Mouse (Mus musculus): ENCODE measurements at regions not wholly inside any gene's neighbourhood (a gene's known extent, or its start where the extent isn't known, plus 50 kb on each side); places are given as distances from the start of the nearest gene placed in this dataset.

DNA sequence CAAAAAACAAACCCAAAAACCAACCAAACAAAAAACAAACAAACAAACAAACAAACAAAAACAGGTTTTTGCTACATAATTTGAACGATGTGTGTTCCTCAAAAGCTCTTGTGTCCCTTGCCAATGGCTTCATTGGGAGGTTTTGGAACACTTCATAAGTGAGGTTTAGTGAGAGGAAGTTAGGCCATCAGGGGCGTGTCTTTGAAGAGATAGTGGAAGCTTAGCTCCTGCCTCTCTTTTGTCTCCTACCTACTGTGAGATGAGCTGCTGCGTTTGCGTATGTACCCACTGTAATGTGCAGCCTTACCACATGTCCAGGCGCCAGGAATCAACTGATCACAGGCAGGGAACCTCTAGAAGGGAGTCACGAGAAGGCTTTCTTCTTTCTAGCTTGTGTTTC lies 107.3 kb upstream of the Slc4a7 start:
- DNase-seq (ENCODE audit: low spot score in 2 of 2): no peak

GRCm38 (mm10) chr14:14596057-14596809 lies 105.8 kb upstream of the Slc4a7 start:
- DNase-seq (ENCODE audit: low spot score in 2 of 2): no peak

DNA sequence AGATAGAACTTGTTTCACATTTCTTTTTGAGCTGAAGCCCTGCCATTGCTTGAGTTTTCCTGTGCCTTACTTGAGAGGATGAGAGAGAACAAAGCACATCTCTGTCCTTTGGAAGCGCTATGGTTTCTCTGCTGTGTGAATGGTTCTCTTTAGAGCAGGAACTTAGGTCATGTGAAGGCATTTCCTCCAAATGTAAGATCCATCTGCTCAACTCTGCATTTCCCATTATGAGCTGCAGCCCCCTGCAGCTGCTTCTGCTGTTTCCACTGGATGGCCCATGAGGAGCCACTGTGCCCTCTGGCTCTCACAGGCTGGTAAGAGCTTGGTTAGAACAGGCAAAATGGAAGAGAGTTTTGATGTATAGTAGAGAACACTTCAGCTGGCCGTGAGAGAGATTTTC lies 102.5 kb upstream of the Slc4a7 start:
- DNase-seq (ENCODE audit: low spot score in 2 of 2): no peak

GRCm38 (mm10) chr14:14599990-14600389 lies 102.1 kb upstream of the Slc4a7 start:
- DNase-seq (ENCODE audit: low spot score in 2 of 2): no peak

DNA sequence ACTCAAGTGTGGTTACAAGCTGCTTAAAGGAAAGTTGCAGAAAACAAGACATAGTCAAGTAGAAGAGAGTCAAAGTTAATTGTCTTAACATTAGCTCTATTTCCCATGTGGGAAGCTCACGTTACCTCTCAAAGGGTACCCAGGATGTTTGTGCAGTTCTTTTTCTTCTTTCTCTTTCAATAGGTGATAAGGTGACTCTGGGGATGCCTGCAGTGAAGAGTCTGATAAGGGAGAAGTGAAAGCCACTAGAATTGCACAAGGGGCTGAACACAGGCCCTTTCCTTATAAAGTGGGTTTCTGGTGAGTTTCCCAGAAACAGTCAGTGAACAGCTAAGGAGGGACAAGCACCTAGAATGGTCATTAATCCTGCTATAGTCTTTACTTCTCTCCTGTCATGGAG lies 98.6 kb upstream of the Slc4a7 start:
- no peak for DNase-seq (ENCODE audit: low spot score in 2 of 2)

DNA sequence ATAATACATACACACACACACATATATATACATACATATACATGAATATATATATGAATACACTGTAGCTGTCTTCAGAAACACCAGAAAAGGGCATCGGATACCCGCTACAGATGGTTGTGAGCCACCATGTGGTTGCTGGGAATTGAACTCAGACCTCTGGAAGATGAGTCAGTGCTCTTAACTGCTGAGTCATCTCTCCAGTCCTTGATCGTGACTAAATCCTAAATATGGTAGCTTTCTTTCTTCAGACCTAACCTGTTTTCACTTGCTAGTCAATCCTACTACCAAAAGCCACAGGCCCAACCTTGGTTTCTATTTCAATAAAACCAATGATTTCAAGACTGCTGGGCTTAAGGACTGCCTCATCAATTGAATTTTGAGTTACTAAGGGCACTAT lies 95.0 kb upstream of the Slc4a7 start:
- DNase-seq (ENCODE audit: low spot score in 2 of 2): no peak

DNA sequence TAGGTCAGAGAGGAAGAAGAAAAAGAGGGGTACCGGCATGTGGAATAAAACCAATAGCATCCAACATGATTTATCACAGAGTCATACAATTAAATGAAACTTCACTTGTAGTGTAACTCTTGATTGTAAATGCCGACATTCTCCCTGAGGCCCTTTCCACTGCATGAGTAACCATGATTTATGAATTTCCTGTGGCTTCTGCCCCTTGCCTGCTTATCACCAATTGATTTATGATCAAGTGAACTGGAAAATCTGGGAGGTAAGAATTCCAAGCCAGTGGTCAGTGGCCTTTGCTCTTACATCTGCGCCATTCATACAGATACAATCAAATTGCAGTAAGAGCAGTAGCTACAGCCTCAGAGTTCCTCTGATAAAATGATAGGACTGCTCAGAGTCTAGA lies 89.8 kb upstream of the Slc4a7 start:
- DNase-seq (ENCODE audit: low spot score in 2 of 2): no peak

- no peak for DNase-seq (ENCODE audit: low spot score in 2 of 2)
Measured at GRCm38 (mm10) chr14:14620316-14620715, 81.8 kb upstream of the Slc4a7 start.

DNA sequence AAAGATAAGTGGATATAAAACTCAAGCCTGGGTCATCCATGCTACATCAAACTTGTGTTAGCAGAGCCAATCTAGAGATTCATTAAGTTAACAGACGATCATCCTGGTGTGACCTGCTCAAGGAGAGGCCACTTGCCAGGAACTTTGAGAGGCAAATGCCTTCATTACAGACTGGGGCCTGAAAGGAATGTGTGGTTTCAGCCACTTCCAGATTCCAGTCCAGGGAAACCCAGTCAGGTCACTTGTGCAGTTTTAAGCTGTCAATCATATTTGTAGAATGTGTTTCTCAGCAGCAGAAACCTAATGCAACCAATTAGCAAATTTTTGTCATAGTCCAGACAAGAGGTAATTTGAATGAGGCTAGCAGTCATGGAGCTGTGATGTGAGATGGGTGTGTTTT lies 73.4 kb upstream of the Slc4a7 start:
- DNase-seq (ENCODE audit: low spot score in 2 of 2): no peak

GRCm38 (mm10) chr14:14631750-14632149 lies 70.3 kb upstream of the Slc4a7 start:
- DNase-seq (ENCODE audit: low spot score in 2 of 2): no peak

- peak; percentile 25 to 29 for DNase-seq (ENCODE audit: low spot score in 2 of 2)
Measured at GRCm38 (mm10) chr14:14632471-14632870, 69.6 kb upstream of the Slc4a7 start.

- DNase-seq (ENCODE audit: low spot score in 2 of 2): peak; percentile 52 to 61
Measured at GRCm38 (mm10) chr14:14632951-14633931, 68.8 kb upstream of the Slc4a7 start.

DNA sequence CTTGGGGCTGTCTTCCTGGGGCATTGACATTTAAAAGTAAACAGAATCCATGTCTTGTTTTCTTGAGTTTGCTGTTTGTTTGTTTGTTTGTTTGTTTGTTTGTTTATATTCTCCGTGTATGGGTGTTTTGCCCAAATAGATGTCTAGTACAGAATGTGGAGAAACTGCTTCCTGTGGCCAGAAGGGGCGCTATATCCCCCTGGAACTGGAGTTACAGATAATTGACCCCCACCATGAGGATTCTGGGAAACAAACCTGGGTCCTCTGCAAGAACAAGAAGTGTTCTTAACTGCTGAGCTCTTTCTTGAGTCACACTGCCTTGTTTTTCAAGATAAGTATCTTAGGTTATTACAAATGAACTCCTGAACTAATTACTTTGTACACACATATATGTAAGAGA lies 68.1 kb upstream of the Slc4a7 start:
- DNase-seq (ENCODE audit: low spot score in 2 of 2): no peak

GRCm38 (mm10) chr14:14639102-14640015 lies 62.7 kb upstream of the Slc4a7 start:
- no peak for DNase-seq (ENCODE audit: low spot score in 2 of 2)

DNA sequence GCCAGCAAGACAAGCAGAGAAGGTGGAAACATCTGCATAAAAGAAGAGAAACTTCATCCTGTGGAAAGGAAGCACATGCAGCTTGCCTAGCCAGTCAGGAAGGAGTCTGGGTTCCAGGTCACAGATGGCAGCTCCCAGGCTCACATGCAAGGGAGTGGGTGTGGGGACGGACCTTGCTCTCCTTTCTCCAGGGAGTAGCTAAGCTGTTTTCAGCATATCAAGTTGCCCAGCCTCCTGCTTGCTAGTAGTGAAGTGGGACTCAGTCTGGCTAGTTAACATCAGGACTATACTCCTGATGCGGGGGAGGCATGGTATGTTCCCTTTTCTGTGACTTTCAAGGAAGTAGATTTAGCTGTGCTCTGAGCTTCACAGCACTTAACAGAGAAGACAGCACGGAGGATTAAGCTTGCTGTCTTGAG lies 62.0 kb upstream of the Slc4a7 start:
- no peak for DNase-seq (ENCODE audit: low spot score in 2 of 2)

DNA sequence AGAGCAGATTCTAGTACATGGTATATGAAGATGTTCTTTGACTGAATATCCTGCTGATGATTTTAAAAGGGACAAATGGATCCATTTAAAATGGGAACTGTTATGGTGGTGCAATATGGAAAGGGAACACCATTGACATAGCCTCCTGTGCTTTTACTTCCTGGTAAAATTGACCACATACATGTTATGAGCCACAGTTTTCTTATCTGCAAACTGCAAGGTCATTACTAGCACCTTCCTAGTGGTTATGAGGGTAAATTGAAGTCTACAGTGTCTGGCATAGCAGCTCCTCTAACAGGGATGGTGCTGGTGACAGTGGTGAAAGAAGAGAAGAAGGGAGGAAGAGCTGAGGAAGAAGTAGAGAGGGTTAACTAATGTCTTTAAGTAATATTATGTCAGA lies 61.5 kb upstream of the Slc4a7 start:
- DNase-seq (ENCODE audit: low spot score in 2 of 2): no peak

- no peak for DNase-seq (ENCODE audit: low spot score in 2 of 2)
Measured at GRCm38 (mm10) chr14:14643533-14643932, 58.5 kb upstream of the Slc4a7 start.

DNA sequence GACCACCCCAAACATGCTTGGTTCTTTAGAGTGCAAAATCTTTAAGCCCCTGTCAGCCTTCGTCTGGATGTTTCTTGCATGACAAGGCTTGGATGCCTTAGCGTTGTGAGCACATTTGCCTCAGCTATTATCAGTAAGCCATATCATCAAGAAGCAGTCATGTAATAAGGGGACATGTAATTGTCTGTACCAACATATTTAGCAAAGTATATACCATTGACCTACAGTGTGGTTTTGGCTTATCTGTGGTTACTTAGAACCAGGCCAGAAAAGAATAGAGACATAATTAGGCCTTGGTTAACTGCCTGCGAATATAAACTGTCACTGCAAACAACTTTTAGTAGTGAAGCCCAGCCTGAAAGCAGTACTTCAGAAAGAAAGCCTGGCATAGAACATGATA lies 57.0 kb upstream of the Slc4a7 start:
- DNase-seq (ENCODE audit: low spot score in 2 of 2): no peak
